Mouse (Mus musculus): ENCODE measurements around the gene Sytl3. TPM values are rescaled to one million over a fixed set of nuclear protein-coding genes. Genes with fewer than 3 reads are reported as not detected.
A peak's percentile ranks its signal among the peaks of the same experiment; 100 is the strongest.

The Sytl3 gene
- polyA plus RNA-seq, 1 experiment from 2014 or later = 0.74 TPM

DNA sequence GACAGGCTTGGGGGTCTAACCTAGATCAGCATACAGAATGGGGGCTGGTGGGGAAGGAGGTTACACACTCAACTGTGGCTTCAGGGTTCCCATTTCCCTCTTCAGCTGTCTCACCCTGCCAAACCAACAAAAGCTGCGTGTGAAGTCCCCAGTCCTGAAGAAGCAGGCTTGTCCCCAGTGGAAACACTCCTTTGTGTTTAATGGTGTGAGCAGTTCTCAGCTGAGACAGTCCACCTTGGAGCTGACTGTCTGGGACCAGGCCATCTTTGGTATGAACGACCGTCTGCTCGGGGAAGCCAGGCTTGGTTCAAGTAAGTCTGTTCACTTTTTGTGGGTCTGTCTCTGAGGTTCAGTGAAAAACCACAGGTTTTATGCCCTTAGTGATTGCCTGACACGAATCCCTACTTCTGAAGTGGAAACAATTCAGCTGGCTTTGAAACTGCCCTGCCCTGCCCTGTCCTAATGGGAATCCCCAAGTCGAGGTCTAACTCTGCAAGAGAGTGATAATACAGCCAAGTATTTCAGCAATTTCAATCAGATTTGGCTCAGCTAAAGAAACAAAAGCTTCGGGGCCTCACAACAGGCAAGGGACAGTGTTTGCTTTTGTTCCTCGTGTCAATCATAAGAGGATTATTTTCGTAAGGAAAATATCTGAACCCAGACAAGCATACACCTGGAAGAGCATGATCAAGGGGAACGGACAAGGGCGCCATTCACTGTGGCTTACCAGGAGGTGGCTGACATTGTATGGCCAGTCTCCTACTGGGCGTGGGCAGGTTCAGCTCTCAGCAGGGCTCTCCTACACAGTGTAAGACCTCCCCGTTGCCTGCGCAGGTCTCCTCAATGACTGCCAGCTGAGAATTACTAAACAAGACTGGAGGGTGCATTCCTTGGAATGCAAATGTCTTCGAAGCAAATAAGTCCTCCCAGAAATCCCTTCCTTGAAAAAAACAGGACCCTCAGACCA lies 77.7 kb downstream of the Sytl3 start:
- H3K36me3 ChIP-seq (ENCODE audit: control insufficient read depth, insufficient read depth, low read length) = peaks cover 28% of the 10 kb centered on the region
- H3K4me1 ChIP-seq (ENCODE audit: control insufficient read depth, insufficient read depth, low read length) = 0 out of 2 replicates have a peak, but pooled peaks cover under 1% of the 10 kb centered on the region
- 56% methylated on average over 15 of the region's 15 CpGs for WGBS
- no peak overlapping the region for H3K27ac ChIP-seq (ENCODE audit: low read depth, low read length)
- no peak for ATAC-seq (ENCODE audit: low FRiP score, low TSS enrichment)
- H3K9me3 ChIP-seq (ENCODE audit: control insufficient read depth, low read length) = no peaks in the 10 kb centered on the region
- H3K4me3 ChIP-seq (ENCODE audit: low read length) = no peak overlapping the region
- no peaks in the 10 kb centered on the region for H3K27me3 ChIP-seq (ENCODE audit: control insufficient read depth, insufficient read depth, low read length)
- H3K9ac ChIP-seq (ENCODE audit: low read depth, low read length) = no peak overlapping the region
- no peak overlapping the region for H3K4me2 ChIP-seq (replicated peaks; ENCODE audit: low read depth, low read length)

DNA sequence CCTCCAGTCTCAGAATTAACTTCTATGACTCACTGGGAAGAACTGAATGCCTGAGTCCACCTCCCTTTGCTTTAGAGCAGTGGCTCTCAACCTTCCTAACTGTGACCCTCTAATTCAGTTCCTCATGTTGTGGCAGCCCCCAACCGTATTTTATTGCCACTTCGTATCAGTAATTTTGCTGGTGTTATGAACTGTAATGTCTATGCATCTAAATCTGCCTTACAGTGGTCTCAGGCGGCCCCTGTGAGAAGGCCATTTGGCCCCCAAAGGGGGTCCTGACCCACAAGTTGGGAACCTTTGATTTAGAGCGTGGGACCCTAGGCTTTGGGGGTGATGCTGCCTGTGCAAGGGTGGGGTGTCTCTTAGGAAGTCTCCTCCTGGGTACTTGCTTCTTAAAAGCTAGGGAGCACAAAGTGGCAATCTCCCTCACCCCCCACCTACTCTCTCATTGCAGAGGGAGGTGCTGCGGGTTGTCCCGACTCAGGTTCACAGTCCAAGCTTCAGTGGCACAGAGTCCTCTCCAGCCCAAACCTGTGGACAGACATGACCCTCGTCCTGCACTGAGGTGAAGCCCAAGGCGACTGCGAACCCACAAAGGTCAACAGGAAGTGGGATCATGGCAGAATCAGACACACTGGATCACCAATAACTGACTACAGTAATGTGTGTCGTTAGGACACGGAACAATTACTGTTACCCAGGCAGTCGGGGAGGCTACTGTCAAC lies 78.5 kb downstream of the Sytl3 start:
- H3K27me3 ChIP-seq (ENCODE audit: control insufficient read depth, insufficient read depth, low read length) = no peaks in the 10 kb centered on the region
- no peak for ATAC-seq (ENCODE audit: low FRiP score, low TSS enrichment)
- no peaks in the 10 kb centered on the region for H3K9me3 ChIP-seq (ENCODE audit: control insufficient read depth, low read length)
- H3K4me1 ChIP-seq (ENCODE audit: control insufficient read depth, insufficient read depth, low read length) = peaks cover 2% of the 10 kb centered on the region; the same call in 1 of the 2 replicates
- no peak overlapping the region for H3K4me3 ChIP-seq (ENCODE audit: low read length)
- no peak overlapping the region for H3K27ac ChIP-seq (ENCODE audit: low read depth, low read length)
- WGBS = 80% methylated on average over 12 of the region's 12 CpGs
- no peak overlapping the region for H3K4me2 ChIP-seq (replicated peaks; ENCODE audit: low read depth, low read length)
- no peak overlapping the region for H3K9ac ChIP-seq (ENCODE audit: low read depth, low read length)
- peaks cover 36% of the 10 kb centered on the region for H3K36me3 ChIP-seq (ENCODE audit: control insufficient read depth, insufficient read depth, low read length)

- H3K27me3 ChIP-seq (ENCODE audit: control insufficient read depth, insufficient read depth, low read length) = no peaks in the 10 kb centered on the region
- peaks cover 13% of the 10 kb centered on the region; the same call in 1 of the 2 replicates for H3K4me1 ChIP-seq (ENCODE audit: control insufficient read depth, insufficient read depth, low read length)
- no peak overlapping the region for H3K27ac ChIP-seq (ENCODE audit: low read depth, low read length)
- 79% methylated on average over 7 of the region's 7 CpGs for WGBS
- no peak overlapping the region for H3K4me3 ChIP-seq (ENCODE audit: low read length)
- no peak overlapping the region for H3K4me2 ChIP-seq (replicated peaks; ENCODE audit: low read depth, low read length)
- peaks cover 39% of the 10 kb centered on the region for H3K36me3 ChIP-seq (ENCODE audit: control insufficient read depth, insufficient read depth, low read length)
- ATAC-seq (ENCODE audit: low FRiP score, low TSS enrichment) = no peak
- no peak overlapping the region for H3K9ac ChIP-seq (ENCODE audit: low read depth, low read length)
- H3K9me3 ChIP-seq (ENCODE audit: control insufficient read depth, low read length) = no peaks in the 10 kb centered on the region
These were observed 79.9 kb downstream of the Sytl3 start for GRCm38 (mm10) chr17:6738836-6739235.

DNA sequence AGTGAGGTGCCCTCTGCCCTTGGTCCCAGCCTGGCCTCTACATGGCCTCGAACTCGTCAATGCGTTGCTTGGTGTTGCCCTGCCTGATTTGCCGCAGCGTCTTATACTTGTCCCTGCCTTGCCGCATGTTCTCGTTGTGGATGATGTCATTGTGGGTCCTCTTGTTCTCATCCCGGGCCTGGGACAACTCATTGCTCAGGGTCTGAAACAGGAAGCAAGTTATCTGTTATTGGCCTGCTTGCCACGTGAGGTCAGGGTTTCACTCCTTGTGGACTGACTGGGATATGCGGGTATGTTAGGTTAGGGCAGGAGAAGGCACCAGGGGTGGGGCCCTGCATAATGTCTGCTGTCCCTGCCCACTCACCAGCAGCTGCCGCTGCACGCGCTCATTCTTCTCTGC lies 80.4 kb downstream of the Sytl3 start:
- WGBS = 87% methylated on average over 13 of the region's 13 CpGs
- Histone ChIP-seq H3K4me1 (ENCODE audit: control insufficient read depth, insufficient read depth, low read length) (peaks cover 17% of the 10 kb centered on the region), H3K4me2 (replicated peaks; ENCODE audit: low read depth, low read length) (no peak overlapping the region), H3K9me3 (ENCODE audit: control insufficient read depth, low read length) (no peaks in the 10 kb centered on the region), H3K36me3 (ENCODE audit: control insufficient read depth, insufficient read depth, low read length) (peaks cover 39% of the 10 kb centered on the region), H3K27ac (ENCODE audit: low read depth, low read length) (no peak overlapping the region), H3K9ac (ENCODE audit: low read depth, low read length) (no peak overlapping the region), H3K4me3 (ENCODE audit: low read length) (no peak overlapping the region), H3K27me3 (ENCODE audit: control insufficient read depth, insufficient read depth, low read length) (no peaks in the 10 kb centered on the region)
- ATAC-seq (ENCODE audit: low FRiP score, low TSS enrichment) = no peak

DNA sequence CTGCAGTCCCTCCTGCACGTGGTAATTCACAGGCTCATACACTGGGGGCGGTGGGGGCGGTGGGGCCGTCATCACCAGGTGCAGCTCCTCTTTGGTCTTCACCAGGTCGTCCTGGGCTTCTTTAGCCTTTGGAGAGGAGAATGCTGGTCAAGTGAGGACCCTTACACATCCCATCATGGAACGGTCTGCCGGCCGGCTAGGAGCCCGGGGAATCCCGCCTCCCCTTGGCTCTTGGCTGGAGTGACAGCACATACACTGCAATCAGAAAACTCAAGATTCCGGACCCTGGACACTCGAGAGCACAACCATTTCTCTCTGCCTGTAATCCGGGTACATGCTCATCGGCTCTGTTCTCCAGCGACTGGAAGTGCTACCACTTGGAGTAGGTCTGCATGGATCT lies 80.9 kb downstream of the Sytl3 start:
- whole genome bisulfite sequencing = 91% methylated on average over 15 of the region's 15 CpGs
- no peaks in the 10 kb centered on the region for H3K9me3 ChIP-seq (ENCODE audit: control insufficient read depth, low read length)
- H3K36me3 ChIP-seq (ENCODE audit: control insufficient read depth, insufficient read depth, low read length) = peaks cover 39% of the 10 kb centered on the region

GRCm38 (mm10) chr17:6740331-6741170 lies 81.7 kb downstream of the Sytl3 start:
- H3K27ac ChIP-seq (ENCODE audit: low read depth, low read length) = no peak overlapping the region
- H3K4me3 ChIP-seq (ENCODE audit: low read length) = no peak overlapping the region
- no peak overlapping the region for H3K9ac ChIP-seq (ENCODE audit: low read depth, low read length)
- H3K4me2 ChIP-seq (replicated peaks; ENCODE audit: low read depth, low read length) = no peak overlapping the region
- peaks cover 30% of the 10 kb centered on the region for H3K4me1 ChIP-seq (ENCODE audit: control insufficient read depth, insufficient read depth, low read length)
- no peaks in the 10 kb centered on the region for H3K27me3 ChIP-seq (ENCODE audit: control insufficient read depth, insufficient read depth, low read length)
- H3K9me3 ChIP-seq (ENCODE audit: control insufficient read depth, low read length) = no peaks in the 10 kb centered on the region
- WGBS = 89% methylated on average over 19 of the region's 19 CpGs
- H3K36me3 ChIP-seq (ENCODE audit: control insufficient read depth, insufficient read depth, low read length) = peaks cover 39% of the 10 kb centered on the region
- ATAC-seq (ENCODE audit: low FRiP score, low TSS enrichment) = no peak

More for the DNA sequence above, 80.9 kb downstream of the Sytl3 start:
- H3K27ac ChIP-seq (ENCODE audit: low read depth, low read length) = no peak overlapping the region
- H3K4me3 ChIP-seq (ENCODE audit: low read length) = no peak overlapping the region
- H3K9ac ChIP-seq (ENCODE audit: low read depth, low read length) = no peak overlapping the region
- no peak overlapping the region for H3K4me2 ChIP-seq (replicated peaks; ENCODE audit: low read depth, low read length)
- H3K27me3 ChIP-seq (ENCODE audit: control insufficient read depth, insufficient read depth, low read length) = no peaks in the 10 kb centered on the region
- no peak for ATAC-seq (ENCODE audit: low FRiP score, low TSS enrichment)
- peaks cover 22% of the 10 kb centered on the region for H3K4me1 ChIP-seq (ENCODE audit: control insufficient read depth, insufficient read depth, low read length)

- 78% methylated on average over 12 of the region's 12 CpGs for WGBS
- H3K27ac ChIP-seq (ENCODE audit: low read depth, low read length) = no peak overlapping the region
- H3K27me3 ChIP-seq (ENCODE audit: control insufficient read depth, insufficient read depth, low read length) = no peaks in the 10 kb centered on the region
- no peak for ATAC-seq (ENCODE audit: low FRiP score, low TSS enrichment)
- H3K4me1 ChIP-seq (ENCODE audit: control insufficient read depth, insufficient read depth, low read length) = peaks cover 37% of the 10 kb centered on the region
- H3K4me2 ChIP-seq (replicated peaks; ENCODE audit: low read depth, low read length) = no peak overlapping the region
- H3K9ac ChIP-seq (ENCODE audit: low read depth, low read length) = no peak overlapping the region
- H3K9me3 ChIP-seq (ENCODE audit: control insufficient read depth, low read length) = no peaks in the 10 kb centered on the region
- H3K36me3 ChIP-seq (ENCODE audit: control insufficient read depth, insufficient read depth, low read length) = peaks cover 39% of the 10 kb centered on the region
- no peak overlapping the region for H3K4me3 ChIP-seq (ENCODE audit: low read length)
These were observed 82.4 kb downstream of the Sytl3 start for GRCm38 (mm10) chr17:6741271-6741670.

DNA sequence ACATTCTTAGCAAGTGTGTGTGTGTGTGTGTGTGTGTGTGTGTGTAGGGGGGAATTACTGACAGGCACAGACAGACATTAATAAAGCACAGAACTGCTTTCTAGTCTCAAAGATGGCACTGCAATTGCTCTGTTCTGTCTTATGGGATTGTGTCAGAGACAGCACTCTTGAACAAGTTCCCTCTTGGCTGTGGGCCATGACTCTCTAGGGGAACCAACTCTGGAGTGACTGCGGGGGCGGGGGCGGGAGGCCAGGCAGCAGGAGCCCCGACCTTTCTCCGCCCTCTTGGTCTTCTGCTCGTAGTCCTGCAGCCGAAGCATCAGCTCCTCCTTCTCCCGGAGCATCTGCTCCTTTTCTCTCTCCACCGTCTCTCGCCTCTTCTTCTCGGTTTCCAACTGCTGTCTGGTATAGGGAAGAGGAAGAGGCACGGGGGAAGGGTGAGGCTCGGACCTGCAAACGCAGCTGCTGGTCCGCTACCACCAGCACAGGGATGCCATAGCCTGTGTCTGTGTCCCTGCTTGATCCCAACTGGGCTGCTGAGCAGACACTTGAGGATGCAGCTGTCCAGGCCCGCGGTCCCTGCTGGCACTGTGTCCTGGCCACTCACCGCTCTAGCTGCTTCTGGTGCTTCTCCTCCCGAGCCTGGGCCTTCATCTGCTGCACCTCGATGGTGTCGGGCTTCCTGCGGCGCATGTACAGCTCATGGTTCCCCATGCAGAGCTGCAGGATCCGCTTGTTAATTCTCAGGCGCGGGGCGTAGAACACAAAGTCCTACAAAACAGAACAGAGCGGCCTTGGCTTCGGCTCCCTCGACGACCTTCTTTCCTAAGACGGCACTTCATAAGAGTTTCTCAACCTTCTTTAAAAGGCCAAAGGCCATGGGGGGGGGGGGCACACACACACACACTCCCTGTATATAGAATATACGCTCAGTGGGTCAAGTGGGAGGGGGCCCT lies 83.5 kb downstream of the Sytl3 start:
- Histone ChIP-seq H3K4me3 (ENCODE audit: low read length) (no peak overlapping the region), H3K9ac (ENCODE audit: low read depth, low read length) (no peak overlapping the region), H3K4me2 (replicated peaks; ENCODE audit: low read depth, low read length) (no peak overlapping the region), H3K36me3 (ENCODE audit: control insufficient read depth, insufficient read depth, low read length) (peaks cover 44% of the 10 kb centered on the region), H3K4me1 (ENCODE audit: control insufficient read depth, insufficient read depth, low read length) (peaks cover 48% of the 10 kb centered on the region), H3K27ac (ENCODE audit: low read depth, low read length) (no peak overlapping the region), H3K9me3 (ENCODE audit: control insufficient read depth, low read length) (no peaks in the 10 kb centered on the region), H3K27me3 (ENCODE audit: control insufficient read depth, insufficient read depth, low read length) (no peaks in the 10 kb centered on the region)
- ATAC-seq (ENCODE audit: low FRiP score, low TSS enrichment) = 0 out of 2 replicates have a peak, but pooled peaks have one; percentile 11
- 61% methylated on average over 33 of the region's 33 CpGs for WGBS

Measured in kidney, embryonic 14.5 days (tissue).